Mouse (Mus musculus) right cerebral cortex, postnatal 36 days (tissue): ENCODE measurements around the gene Cyb561d1.
A peak's percentile ranks its signal among the peaks of the same experiment; 100 is the strongest.

Source experiments
- DNase-seq, 2 experiments: peaks; one replicate each; pipeline ENCODE4 v3.0.0; 2022; ENCODE audit warnings: low spot score in 2 of 2, mixed read lengths in 1 of 2

Cyb561d1 gene

DNA sequence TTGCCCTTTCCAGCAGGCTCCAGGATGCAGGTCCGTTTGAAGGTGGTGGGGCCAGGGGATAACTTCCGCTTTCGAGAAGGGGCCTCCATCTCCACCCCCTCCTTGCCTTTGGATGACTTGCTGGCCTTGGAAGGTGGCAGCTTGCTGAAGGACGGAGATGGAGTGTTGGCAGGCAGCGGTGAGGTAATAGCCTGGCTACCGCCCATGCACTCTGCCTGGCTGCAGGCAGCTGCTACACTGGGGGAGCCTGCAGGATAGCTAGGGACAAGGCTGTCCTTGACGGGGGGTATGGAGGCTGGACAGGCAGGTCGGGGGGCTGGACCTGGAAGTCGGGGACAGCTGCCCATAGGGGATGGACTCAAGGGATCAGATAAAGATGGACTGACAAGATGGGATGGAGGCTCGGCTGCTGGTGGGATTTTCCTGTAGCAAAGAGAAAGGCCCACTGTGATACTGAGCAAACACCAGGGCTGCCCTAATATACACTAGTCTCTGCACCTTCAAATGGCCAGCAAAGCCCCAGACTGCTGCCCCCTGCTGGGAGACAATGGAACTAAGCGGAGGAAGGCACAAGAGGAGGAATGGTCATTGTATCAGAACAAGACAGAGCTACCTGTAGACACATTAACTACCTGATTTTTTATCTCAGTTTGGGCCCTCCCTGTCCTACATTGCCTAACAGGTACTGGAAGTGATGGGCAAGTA is 2.8 kb upstream of the Cyb561d1 start:
- peak in 1 of 2 experiments; percentile 72 for DNase-seq

DNA sequence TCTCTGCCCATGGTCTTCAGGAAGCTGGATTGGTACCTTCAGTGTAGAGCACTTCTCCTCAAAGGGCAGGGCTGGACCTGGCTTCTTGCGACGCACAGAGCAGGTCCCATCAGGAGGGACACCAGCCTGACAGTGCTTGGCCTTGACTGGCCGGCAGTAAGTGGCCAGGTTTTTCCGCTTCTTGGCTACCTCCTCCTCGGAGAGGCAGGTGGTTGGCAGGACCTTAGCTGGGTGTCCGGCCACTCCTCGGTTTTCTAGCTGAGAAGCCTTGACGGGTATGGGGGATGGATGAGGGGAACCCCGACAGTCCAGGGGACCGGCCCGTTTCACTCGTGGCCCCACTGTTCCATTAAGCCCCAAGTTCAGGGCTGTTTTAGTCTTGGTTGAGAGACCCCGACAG is 2.2 kb upstream of the Cyb561d1 start:
- DNase-seq = no peak

DNA sequence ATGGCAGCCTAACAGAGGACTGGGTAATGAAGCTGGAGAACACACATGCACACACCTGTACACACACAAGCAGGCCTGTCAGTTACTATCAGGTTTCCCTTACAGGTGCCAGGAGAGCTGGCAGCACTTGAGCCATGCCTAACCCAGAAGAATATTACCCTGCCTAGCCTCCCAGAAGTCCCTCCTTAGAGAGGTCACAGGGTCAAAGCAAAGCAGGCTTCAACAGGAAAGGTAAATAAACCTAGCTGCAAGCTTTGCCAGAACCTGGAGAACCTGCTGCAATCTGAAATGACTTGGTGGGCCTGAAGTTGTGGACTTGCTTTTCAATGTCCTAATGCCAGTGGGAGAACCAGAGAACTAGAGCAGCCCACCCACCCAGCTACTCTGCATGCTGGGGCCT is 1.5 kb upstream of the Cyb561d1 start:
- DNase-seq = no peak

DNA sequence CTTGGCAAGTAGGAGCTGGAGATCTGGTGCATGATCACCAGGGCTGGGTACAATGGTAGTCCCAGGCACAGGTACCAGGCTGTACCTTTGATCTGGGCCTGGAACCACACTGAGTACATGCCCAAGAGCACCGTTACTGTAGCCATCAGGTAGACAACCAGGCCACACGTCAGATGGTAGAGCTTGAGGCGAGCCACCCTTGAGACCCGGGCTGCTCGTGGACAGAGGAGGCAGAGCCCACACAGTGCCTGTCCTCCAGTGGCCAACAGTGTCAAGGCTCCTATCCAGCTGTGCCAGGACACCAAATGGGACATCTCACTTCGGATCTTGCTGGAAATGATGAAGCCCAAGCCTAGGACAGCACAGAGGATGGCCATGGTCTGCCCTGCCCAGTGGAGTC is 1.8 kb downstream of the Cyb561d1 start:
- DNase-seq = no peak

DNA sequence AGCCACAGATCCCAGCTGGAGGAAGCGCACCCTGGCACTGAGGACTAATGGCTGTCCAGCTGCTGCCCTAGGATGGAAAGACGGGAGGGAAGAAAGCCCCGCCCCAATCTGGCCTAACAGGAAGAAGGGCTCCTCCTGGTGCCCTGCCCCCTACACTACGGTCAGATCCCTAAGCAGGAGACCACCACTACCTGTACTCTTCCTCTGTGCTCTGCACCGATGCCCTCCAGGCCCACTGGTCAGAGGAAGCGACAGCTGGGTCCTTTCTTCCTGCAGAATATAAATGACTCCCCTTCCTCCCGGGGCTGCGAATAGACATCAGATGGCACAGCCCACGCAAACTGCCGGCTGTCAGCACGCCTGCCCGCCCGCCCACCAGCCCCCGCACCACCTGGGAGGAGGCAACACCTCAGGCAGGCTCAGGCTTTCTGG is 3.9 kb downstream of the Cyb561d1 start:
- peak; percentile 77 to 84 for DNase-seq

DNA sequence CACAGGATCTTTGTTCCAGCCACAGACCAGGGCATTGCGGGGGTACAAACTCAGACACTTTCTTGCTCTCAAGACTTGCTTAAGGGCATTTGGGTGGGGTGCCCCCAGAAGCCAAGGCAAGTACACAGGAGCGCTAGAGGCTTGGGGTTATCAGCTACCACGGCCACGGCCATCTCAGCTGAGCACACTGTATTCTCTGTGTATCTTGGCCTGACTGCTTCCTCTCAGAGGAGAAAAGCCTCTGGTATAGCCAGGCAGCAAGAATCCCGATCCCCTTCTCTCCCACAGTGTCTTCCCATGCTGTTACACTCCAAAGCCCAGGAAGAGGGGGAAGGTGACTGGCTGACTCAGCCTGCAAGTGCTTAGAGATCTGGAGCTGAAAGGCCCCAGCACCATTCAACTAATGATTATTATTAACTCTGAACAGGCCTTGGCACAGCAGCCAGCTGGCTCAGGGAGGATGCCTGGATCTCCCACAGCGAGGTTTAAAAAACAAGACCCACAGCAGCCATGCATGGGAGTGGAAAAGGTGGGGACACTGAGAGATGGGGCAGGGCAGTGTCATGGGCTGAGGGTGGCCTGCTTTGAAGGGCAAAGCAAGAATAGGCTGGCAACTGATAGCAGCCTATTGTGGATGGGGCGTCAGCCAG is 4.9 kb downstream of the Cyb561d1 start:
- no peak for DNase-seq

DNA sequence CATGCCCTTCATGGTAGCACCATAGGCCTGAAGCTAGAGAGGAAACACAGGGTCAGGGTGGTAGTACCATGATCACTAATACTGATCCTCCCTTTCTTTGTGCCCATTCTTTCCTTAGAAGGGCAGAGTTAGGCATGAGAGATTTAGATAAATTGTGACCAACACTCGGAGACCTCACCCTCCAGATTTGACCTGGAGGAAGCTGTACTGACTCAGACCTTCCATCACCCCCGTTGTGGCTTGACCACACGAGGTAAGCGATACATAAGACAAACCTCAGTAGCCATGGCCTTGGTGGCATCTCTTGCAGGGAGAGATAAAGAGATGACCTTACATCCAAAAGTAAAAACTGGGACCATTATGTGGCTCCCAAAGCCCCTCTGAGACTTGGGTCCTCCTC is 5.7 kb downstream of the Cyb561d1 start:
- DNase-seq = no peak

DNA sequence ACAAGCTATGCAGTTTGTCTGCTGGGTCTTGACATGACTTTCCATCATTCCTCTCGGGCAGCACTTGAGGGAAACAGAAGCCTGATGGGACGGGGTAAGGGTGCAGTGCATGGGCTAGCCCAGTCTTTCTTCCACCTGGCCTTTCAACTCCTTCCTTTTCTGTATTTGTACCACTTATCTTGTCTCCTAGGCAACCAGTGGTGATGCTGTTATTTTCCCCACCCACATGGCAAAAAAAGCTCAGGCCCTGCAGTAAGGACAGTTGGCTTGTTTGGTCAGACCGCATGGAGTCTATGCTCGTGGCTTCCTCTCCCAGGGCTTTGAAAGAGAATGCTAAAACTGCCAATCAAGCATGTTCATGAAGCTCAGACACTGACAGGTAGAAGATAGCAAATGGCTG is 7.3 kb downstream of the Cyb561d1 start:
- DNase-seq = no peak

DNA sequence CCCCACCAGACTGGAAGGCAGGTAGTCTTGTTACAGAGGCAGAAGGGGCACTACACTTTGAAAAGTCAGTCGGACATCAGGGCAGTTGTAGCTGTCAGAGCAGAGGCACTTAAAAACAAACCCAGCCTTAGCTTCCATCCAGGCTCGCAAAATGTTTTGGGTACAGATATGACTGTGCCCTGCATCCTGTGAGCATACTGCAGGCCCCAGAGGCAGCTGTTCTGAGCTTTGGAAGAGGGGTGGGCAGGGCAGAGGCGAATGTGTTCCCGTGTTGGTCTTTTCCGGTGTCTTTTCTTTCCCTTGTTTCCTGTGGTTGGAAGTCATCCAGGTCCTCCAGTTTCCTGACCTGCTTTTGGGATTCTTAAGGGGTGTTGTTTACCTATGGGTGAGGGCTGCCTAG is 11.1 kb downstream of the Cyb561d1 start:
- DNase-seq = no peak

DNA sequence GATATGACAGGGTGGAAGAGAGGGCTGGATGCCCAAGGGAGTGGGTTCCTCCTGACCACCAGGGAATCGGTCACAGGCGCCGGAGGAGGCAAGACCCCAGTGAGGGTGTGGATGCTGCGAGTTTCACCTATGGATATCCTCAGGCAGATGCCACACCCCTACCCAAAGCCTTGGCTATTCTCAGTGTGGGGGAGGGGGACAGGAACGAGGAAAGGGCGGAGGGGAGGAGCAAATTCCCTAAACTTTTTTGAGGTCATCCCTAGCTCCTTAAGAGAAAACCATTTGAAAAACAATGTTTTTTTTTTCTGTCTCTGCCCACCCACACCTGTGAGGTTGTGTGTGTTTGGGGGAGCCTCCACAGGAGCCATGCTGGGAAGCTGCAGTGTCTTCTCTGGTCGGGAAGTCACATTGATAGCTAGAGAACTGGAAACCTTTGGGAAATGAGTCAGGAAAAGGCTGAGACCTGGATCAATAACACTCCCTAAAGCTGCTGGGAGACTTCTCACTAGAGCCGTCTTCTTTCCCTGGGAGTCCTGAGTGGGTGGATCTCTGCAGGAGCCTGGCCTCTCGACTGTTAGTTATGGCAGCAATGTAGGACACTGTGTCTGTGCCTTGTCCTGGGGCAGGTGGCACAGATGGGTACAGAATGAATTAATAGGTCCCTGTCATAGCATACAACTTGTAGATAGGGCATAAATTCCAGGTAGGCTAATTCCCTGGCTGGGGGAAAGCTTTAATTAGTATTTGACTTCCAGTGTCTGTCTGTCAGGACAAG is 12.1 kb downstream of the Cyb561d1 start:
- DNase-seq = no peak

DNA sequence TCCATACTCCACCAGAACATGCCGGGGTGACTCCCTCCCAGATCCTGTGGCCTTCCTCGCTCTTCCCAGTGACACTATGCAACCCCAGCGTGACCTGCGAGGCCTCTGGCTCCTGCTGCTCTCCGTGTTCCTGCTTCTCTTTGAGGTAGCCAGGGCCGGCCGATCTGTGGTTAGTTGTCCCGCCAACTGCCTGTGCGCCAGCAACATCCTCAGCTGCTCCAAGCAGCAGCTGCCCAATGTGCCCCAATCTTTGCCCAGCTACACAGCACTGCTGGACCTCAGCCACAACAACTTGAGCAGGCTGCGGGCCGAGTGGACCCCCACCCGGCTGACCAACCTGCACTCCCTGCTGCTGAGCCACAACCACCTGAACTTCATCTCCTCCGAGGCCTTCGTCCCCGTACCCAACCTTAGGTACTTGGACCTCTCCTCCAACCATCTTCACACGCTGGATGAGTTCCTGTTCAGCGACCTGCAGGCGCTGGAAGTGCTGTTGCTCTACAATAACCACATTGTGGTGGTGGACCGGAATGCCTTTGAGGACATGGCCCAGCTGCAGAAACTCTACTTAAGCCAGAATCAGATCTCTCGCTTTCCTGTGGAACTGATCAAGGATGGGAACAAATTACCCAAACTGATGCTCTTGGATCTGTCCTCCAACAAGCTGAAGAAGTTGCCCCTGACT is 13.8 kb downstream of the Cyb561d1 start:
- no peak for DNase-seq

DNA sequence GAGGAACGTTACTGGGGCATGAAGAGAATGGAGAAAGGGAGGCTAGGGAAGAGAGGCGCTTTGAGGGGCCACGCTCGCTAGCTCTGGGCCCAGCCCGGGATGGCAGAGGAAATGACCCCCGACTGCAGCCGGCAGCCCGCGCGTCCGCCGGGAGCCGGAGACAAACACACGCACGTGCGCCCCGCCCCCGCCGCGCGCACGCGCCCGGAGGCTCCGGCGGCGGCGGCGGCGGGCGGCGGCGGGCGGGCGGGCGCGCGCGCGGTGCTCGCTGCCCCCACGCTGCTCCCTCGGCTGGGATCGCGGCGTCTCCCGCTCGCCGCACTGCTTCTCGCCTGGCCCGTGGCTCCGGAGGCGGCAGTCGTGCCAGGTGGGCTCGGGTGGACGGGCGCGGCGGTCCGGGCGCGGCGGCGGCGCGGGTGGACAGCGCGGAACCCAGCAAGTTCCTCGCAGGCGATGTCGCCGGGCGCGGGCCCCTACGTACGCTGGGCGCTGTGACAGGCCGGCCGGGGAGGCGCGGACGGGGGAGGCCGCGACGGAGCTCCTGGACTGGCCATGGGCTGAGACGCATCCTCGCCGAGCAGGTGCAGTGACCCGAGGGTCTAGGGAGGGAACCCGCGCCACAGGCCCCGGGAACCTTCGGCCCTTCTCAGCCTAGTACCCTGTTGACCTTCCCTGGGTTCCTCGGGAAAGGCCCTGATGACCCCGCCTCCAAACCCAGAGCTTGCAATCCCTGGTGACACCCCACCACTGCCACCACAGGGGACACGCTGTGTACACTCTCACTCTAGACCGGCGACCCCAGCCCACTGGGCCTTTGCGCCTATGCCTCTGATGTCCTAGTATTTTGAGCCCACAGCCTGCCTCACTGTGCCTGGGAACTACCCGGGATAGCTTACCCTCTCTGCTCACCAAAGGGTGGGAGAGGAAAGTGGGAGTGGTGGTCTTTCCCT is 14.6 kb downstream of the Cyb561d1 start, which contains the start of gene Amigo1:
TSS of gene Amigo1 (plus strand) at position 238 of the 950 bp plus-strand sequence.
- DNase-seq = no peak

DNA sequence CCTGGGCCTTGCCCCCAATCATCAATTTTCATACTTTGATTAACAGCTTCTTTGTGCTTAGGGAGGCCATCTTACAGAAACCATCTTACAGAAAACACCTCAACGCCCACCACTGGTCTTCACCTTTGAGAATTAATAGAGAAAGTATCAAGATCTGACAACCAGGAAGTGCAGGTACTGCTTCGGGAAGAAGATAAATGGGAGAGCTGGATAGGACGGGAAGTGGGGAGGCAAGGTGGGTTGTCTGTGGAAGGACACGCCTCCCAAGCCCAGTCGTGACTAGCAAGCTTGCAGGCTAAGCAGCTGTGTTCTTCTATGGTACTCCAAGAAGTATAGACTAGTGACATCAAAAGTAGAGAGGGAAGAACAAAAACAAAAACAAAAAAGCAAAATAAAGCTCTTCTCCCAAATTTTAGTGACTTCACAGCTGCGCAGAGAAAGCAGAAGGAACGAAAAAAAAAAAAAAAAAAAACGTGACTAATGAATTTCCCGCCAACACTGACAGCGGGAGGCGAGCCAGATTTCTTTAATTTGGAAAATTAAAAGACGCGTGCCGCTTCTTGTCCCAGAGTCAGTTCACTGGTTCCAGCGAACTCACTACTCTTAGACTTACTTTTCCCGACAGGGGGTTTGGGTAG is 15.4 kb downstream of the Cyb561d1 start:
- no peak for DNase-seq

DNA sequence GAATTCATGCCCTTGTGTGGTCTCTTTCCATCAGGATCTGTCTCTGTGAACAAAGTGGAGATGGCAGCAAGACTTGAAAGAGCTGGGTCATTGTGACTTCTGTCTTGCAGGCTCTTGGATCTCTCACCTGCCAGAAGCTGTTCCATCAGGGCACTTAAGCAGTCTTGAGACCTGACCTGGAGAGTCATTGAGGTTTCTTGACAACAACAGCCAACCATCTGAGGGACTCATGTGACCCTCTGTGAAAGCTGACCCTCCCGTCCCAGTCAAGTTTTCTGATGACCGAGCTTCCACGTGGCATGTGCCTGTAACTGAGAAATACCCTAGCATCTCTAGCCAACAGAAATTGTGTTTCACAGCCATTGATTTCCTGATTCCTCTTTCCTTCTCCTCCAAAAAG is 16.3 kb downstream of the Cyb561d1 start:
- DNase-seq = no peak

DNA sequence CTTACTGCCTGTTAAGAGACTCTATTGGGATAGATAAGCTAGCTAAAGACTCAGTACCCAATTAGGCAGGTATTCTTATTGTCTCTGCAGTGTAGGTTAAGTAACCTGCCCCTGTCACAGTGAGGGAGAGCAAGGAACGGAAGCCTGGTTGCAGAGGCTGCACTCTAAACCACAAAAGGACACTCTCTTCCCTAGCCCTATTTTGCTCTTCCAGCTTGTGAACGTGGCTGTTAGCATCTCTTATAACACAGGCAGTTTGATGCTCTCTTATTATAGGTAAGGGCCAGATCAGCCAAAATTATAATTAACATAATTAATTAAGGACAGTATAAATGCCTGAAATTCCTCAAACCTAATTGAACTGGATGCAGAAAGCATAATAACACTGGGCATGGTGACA is 20.5 kb downstream of the Cyb561d1 start:
- no peak for DNase-seq

DNA sequence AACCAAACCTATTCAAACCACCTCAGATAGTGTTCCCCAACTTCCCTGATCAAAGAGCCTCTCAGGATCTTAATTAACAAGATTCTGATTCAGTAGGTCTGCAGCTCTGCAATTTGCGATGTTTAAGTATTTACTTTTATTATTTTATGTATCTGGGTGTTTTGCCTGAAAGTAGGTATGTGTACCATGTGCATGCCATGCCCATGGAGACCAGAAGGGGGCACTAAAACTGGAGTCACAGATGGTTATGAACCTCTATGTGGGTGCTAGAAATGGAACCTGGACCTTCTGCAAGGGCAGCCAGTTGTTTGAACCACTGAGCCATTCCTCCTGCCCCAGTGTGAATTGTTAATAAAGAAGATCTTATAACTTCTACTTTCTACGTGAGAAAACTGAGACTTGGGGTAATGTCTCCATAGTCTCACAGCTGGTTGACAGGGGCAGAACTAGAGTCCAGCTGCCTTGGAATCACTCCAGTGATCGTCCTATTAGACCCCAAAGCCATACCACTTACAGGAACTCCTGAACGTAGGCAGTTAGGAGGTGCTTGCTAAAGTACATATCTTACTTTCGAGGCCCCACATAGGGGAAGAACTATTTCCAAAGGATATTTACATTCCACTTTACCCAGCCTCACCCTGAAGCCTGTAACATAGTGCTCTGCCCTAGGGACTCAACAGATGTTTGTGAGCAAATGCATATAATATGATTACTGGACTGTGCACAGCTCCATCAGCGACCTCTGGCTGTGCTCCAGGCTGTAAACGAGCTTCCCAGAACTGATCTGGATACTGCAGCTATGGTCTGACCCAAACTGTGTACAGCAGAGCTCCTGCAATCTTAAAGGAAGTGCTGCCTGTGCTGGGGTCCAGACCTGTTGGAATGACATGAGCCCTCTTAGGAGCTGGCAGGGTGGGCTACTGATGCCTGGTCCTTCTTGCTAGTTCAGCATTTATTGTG is 22.0 kb downstream of the Cyb561d1 start:
- DNase-seq = no peak

DNA sequence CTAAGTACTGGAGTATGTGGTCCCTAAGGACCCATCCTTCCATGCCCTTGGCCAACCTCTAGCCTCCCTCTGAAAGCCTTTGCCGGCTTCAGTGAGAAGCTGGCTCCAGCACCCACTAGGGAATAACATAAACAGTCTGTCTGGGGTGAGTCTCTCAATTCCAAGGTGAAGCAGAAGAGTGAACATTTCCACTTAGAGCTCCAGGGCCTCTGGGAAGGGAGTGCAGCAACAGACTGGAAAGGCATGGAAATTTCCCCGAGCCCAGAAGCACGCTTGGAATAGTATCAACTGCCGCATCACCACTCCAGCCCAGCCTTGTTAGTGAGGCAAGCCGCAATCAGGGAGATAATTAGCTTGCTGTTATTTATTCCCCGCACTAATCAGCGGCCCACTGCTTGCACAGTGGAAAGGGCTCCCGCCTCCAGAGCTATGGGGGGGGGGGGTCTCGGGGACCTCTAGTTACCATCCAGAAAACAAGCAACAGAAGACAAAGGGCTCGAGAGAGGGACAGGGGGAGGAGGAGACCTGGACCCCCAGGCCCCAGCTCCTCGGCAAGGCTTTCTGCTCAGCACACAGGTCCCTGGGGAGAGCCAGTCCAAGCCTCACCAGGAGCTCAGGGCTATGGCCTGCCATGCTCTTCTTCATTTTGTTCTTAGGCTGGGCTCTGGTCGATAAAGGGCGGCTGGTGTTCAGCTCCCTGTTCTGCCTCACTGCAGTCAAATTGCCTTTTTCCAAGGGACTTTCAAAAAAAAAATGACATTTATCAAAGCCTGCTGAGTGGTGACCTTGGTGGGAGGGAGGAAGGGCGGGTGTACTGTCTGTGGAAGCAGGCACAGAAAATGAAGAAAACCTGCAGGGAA is 26.1 kb downstream of the Cyb561d1 start:
- peak; percentile 57 to 75 for DNase-seq

DNA sequence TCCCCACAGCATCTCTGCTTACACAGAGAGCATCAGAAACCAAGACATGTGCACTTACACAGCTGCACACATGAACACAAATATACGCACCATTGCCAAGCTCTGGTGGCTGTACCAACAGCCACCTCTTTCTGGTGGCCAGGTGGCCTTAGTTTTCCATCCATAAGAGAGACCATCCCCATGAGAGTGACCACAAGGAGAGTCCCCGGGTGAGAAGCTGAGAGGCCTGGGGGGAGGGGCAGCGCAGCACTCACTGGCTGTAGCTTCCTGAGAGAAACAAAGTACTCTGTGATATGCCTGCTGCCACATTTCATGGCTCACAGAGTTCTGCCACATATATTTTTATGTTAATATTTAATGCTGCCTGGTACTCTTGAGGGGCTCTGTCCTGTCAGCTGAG is 31.8 kb downstream of the Cyb561d1 start:
- no peak for DNase-seq
